Mouse (Mus musculus) liver, embryonic 12.5 days (tissue): ENCODE data around the gene Shmt2. TPM values are rescaled to one million over a fixed set of nuclear protein-coding genes. Genes with fewer than 3 reads are reported as not detected.
A peak's percentile ranks its signal among the peaks of the same experiment; 100 is the strongest.

Experiments used
- ATAC-seq: fragments of 200-750 bp; cut with Nextera tagmentation; 2 replicates; pipeline ENCODE4 v1.8.0; 2017; ENCODE audit warnings: moderate number of reproducible peaks, mild to moderate bottlenecking, moderate library complexity
- H3K27ac ChIP-seq: fragments of 300-500 bp; sonication (generic); 2 replicates; pipeline ENCODE4 v1.5.1; 2016; ENCODE audit warnings: mild to moderate bottlenecking
- H3K27me3 ChIP-seq: fragments of 300-500 bp; sonication (generic); replicated peaks from 2 replicates; pipeline ENCODE4 v1.6.1; 2016; ENCODE audit warnings: mild to moderate bottlenecking, moderate library complexity
- H3K36me3 ChIP-seq: fragments of 300-500 bp; sonication (generic); 2 replicates; pipeline ENCODE4 v1.6.1; 2016; ENCODE audit warnings: mild to moderate bottlenecking, moderate library complexity
- H3K4me1 ChIP-seq: fragments of 300-500 bp; sonication (generic); 2 replicates; pipeline ENCODE4 v1.6.1; 2016
- H3K4me2 ChIP-seq: fragments of 300-500 bp; sonication (generic); 2 replicates; pipeline ENCODE4 v1.6.1; 2016; ENCODE audit warnings: mild to moderate bottlenecking, moderate library complexity
- H3K4me3 ChIP-seq: fragments of 300-500 bp; sonication (generic); 2 replicates; pipeline ENCODE4 v1.5.1; 2016; ENCODE audit warnings: mild to moderate bottlenecking, moderate library complexity
- H3K9ac ChIP-seq: fragments of 300-500 bp; sonication (generic); 2 replicates; pipeline ENCODE4 v1.6.1; 2016; ENCODE audit warnings: mild to moderate bottlenecking, moderate library complexity
- H3K9me3 ChIP-seq: fragments of 300-500 bp; sonication (generic); replicated peaks from 2 replicates; pipeline ENCODE4 v1.6.1; 2016; ENCODE audit warnings: mild to moderate bottlenecking, moderate library complexity
- WGBS: fragments of 180-500 bp; shearing (Covaris S2); methylation state at CpG from one replicate; pipeline ENCODE4 v1.1.7; 2016; ENCODE audit not compliant: insufficient replicate concordance; 5-methylcytosine and 5-hydroxymethylcytosine counted together
- polyA plus RNA-seq: library from polyadenylated mRNA; unstranded; fragments of >200 nt; fragmentation: Nextera tagmentation; extraction: Ambion mirVana; gene quantifications from 2 replicates; pipeline ENCODE4 v1.2.1, GENCODE M21; 2016

Gene Shmt2
- polyA plus RNA-seq, 1 experiment from 2014 or later: 185 TPM

GRCm38 (mm10) chr10:127509051-127509836 lies 13.0 kb downstream of the Shmt2 start:
- Histone ChIP-seq H3K27ac (no peak overlapping the region), H3K9me3 (no peaks in the 10 kb centered on the region), H3K27me3 (peaks cover 86% of the 10 kb centered on the region), H3K4me3 (peak overlapping the region; percentile 46), H3K4me2 (peak overlapping the region; percentile 76), H3K9ac (peak overlapping the region; percentile 31; the same call in 1 of the 2 replicates), H3K4me1 (peaks cover 53% of the 10 kb centered on the region), H3K36me3 (no peaks in the 10 kb centered on the region)
- peak; percentile 14; the same call in 1 of the 2 replicates for ATAC-seq
- 2% methylated on average over 35 of the region's 35 CpGs for WGBS

GRCm38 (mm10) chr10:127508239-127508638 lies 14.0 kb downstream of the Shmt2 start:
- Histone ChIP-seq H3K4me1 (peaks cover 43% of the 10 kb centered on the region), H3K4me3 (peak overlapping the region; percentile 22), H3K27me3 (peaks cover 77% of the 10 kb centered on the region), H3K36me3 (no peaks in the 10 kb centered on the region), H3K27ac (no peak overlapping the region), H3K9me3 (no peaks in the 10 kb centered on the region), H3K4me2 (peak overlapping the region; percentile 76), H3K9ac (no peak overlapping the region)
- no peak; the same call in 1 of the 2 replicates for ATAC-seq
- WGBS: 2% methylated on average over 15 of the region's 15 CpGs

GRCm38 (mm10) chr10:127500894-127501893 lies 21.1 kb downstream of the Shmt2 start, which contains the start of gene Stac3:
Gene Stac3 (plus strand): TSS chr10:127501686.
- no peak within 1 kb of the TSS for H3K4me2 ChIP-seq
- no peak within 1 kb of the TSS for H3K4me3 ChIP-seq
- WGBS: 60% methylated on average over 13 of the region's 13 CpGs
- H3K27ac ChIP-seq: no peak within 1 kb of the TSS
- no peaks in the 10 kb centered on the region for H3K9me3 ChIP-seq
- ATAC-seq: no peak
- 0 out of 2 replicates have a peak, but pooled peaks cover 7% of the 10 kb centered on the region for H3K27me3 ChIP-seq
- H3K36me3 ChIP-seq: peaks cover 45% of the 10 kb centered on the region
- no peak within 1 kb of the TSS for H3K9ac ChIP-seq
- peaks cover 11% of the 10 kb centered on the region for H3K4me1 ChIP-seq

- H3K36me3 ChIP-seq: peaks cover 55% of the 10 kb centered on the region
- H3K27ac ChIP-seq: no peak overlapping the region
- no peaks in the 10 kb centered on the region for H3K9me3 ChIP-seq
- H3K4me3 ChIP-seq: no peak overlapping the region
- H3K9ac ChIP-seq: no peak overlapping the region
- no peak overlapping the region for H3K4me2 ChIP-seq
- no peak for ATAC-seq
- 82% methylated on average over 4 of the region's 4 CpGs for WGBS
- H3K27me3 ChIP-seq: 0 out of 2 replicates have a peak, but pooled peaks cover 7% of the 10 kb centered on the region
- H3K4me1 ChIP-seq: peaks cover 11% of the 10 kb centered on the region
Observed at GRCm38 (mm10) chr10:127500042-127500441, 22.2 kb downstream of the Shmt2 start.

- Histone ChIP-seq H3K27me3 (0 out of 2 replicates have a peak, but pooled peaks cover 4% of the 10 kb centered on the region), H3K9me3 (no peaks in the 10 kb centered on the region), H3K9ac (no peak overlapping the region), H3K4me3 (no peak overlapping the region), H3K27ac (no peak overlapping the region), H3K4me2 (no peak overlapping the region), H3K4me1 (peaks cover 11% of the 10 kb centered on the region), H3K36me3 (peaks cover 60% of the 10 kb centered on the region)
- ATAC-seq: no peak
- WGBS: 70% methylated on average over 5 of the region's 5 CpGs
Observed at GRCm38 (mm10) chr10:127499516-127499915, 22.7 kb downstream of the Shmt2 start.

- Histone ChIP-seq H3K4me2 (no peak overlapping the region), H3K27me3 (no peaks in the 10 kb centered on the region), H3K27ac (no peak overlapping the region), H3K36me3 (peaks cover 91% of the 10 kb centered on the region), H3K9me3 (no peaks in the 10 kb centered on the region), H3K9ac (no peak overlapping the region), H3K4me1 (peaks cover 6% of the 10 kb centered on the region), H3K4me3 (no peak overlapping the region)
- 82% methylated on average over 3 of the region's 3 CpGs for WGBS
- no peak for ATAC-seq
Observed at GRCm38 (mm10) chr10:127496156-127496555, 26.1 kb downstream of the Shmt2 start.

- no peak overlapping the region for H3K27ac ChIP-seq
- no peaks in the 10 kb centered on the region for H3K27me3 ChIP-seq
- no peaks in the 10 kb centered on the region for H3K4me1 ChIP-seq
- no peak overlapping the region for H3K9ac ChIP-seq
- H3K4me3 ChIP-seq: no peak overlapping the region
- no peak for ATAC-seq
- peaks cover 90% of the 10 kb centered on the region for H3K36me3 ChIP-seq
- H3K4me2 ChIP-seq: no peak overlapping the region
- H3K9me3 ChIP-seq: no peaks in the 10 kb centered on the region
- WGBS: 80% methylated on average over 3 of the region's 3 CpGs
Observed at GRCm38 (mm10) chr10:127492118-127492517, 30.1 kb downstream of the Shmt2 start.

GRCm38 (mm10) chr10:127491128-127491512 lies 31.1 kb downstream of the Shmt2 start:
- 82% methylated on average over 8 of the region's 8 CpGs for WGBS

GRCm38 (mm10) chr10:127490160-127491127 lies 31.8 kb downstream of the Shmt2 start:
- WGBS: 84% methylated on average over 18 of the region's 18 CpGs
- no peak for ATAC-seq

More at GRCm38 (mm10) chr10:127491128-127491512, 31.1 kb downstream of the Shmt2 start:
- H3K9me3 ChIP-seq: no peaks in the 10 kb centered on the region
- H3K27me3 ChIP-seq: no peaks in the 10 kb centered on the region
- H3K4me3 ChIP-seq: no peak overlapping the region
- no peaks in the 10 kb centered on the region for H3K4me1 ChIP-seq
- H3K27ac ChIP-seq: no peak overlapping the region
- peaks cover 87% of the 10 kb centered on the region for H3K36me3 ChIP-seq
- no peak overlapping the region for H3K9ac ChIP-seq
- no peak; the same call in 1 of the 2 replicates for ATAC-seq
- no peak overlapping the region for H3K4me2 ChIP-seq

GRCm38 (mm10) chr10:127488856-127489255 lies 33.4 kb downstream of the Shmt2 start:
- H3K4me1 ChIP-seq: no peaks in the 10 kb centered on the region
- H3K4me2 ChIP-seq: no peak overlapping the region
- 84% methylated on average over 7 of the region's 7 CpGs for WGBS
- no peaks in the 10 kb centered on the region for H3K27me3 ChIP-seq
- H3K9ac ChIP-seq: no peak overlapping the region
- peaks cover 85% of the 10 kb centered on the region for H3K36me3 ChIP-seq
- no peaks in the 10 kb centered on the region for H3K9me3 ChIP-seq
- no peak overlapping the region for H3K27ac ChIP-seq
- no peak overlapping the region for H3K4me3 ChIP-seq
- no peak for ATAC-seq

More at GRCm38 (mm10) chr10:127490160-127491127, 31.8 kb downstream of the Shmt2 start:
- Histone ChIP-seq H3K9ac (no peak overlapping the region), H3K4me1 (no peaks in the 10 kb centered on the region), H3K9me3 (no peaks in the 10 kb centered on the region), H3K4me3 (no peak overlapping the region), H3K27ac (no peak overlapping the region), H3K36me3 (peaks cover 85% of the 10 kb centered on the region), H3K4me2 (no peak overlapping the region), H3K27me3 (no peaks in the 10 kb centered on the region)

GRCm38 (mm10) chr10:127485235-127485634 lies 37.0 kb downstream of the Shmt2 start:
- no peaks in the 10 kb centered on the region for H3K4me1 ChIP-seq
- no peaks in the 10 kb centered on the region for H3K27me3 ChIP-seq
- no peak overlapping the region for H3K4me3 ChIP-seq
- no peak for ATAC-seq
- no peak overlapping the region for H3K27ac ChIP-seq
- no peak overlapping the region for H3K9ac ChIP-seq
- peaks cover 72% of the 10 kb centered on the region for H3K36me3 ChIP-seq
- H3K4me2 ChIP-seq: no peak overlapping the region
- H3K9me3 ChIP-seq: no peaks in the 10 kb centered on the region
- 77% methylated on average over 10 of the region's 10 CpGs for WGBS
